Mouse (Mus musculus) neural tube, embryonic 11.5 days (tissue): Measurements from ENCODE around the gene Sucnr1. TPM values are rescaled to one million over a fixed set of nuclear protein-coding genes. Genes with fewer than 3 reads are reported as not detected.

Source experiments
- ATAC-seq: fragments of 200-750 bp; cut with Nextera tagmentation; 2 replicates; pipeline ENCODE4 v1.8.0; 2017; ENCODE audit warnings: moderate number of reproducible peaks, mild to moderate bottlenecking, moderate TSS enrichment, moderate library complexity; ENCODE audit not compliant: insufficient read depth, low FRiP score, low TSS enrichment
- DNase-seq: peaks from one replicate; pipeline ENCODE4 v3.0.0-alpha.2; 2015; ENCODE audit warnings: low spot score
- H3K27ac ChIP-seq: fragments of 300-500 bp; sonication (generic); 2 replicates; pipeline ENCODE4 v1.5.1; 2014; ENCODE audit warnings: low read depth, mild to moderate bottlenecking, low read length
- H3K27me3 ChIP-seq: fragments of 300-500 bp; sonication (generic); 2 replicates; pipeline ENCODE4 v1.6.1; 2014; ENCODE audit warnings: mild to moderate bottlenecking, low read length, mixed read lengths; ENCODE audit not compliant: control insufficient read depth, insufficient read depth
- H3K36me3 ChIP-seq: fragments of 300-500 bp; sonication (generic); 2 replicates; pipeline ENCODE4 v1.6.1; 2014; ENCODE audit warnings: mild to moderate bottlenecking, low read length, moderate library complexity, mixed read lengths; ENCODE audit not compliant: control insufficient read depth, insufficient read depth
- H3K4me1 ChIP-seq: fragments of 300-500 bp; sonication (generic); 2 replicates; pipeline ENCODE4 v1.6.1; 2014; ENCODE audit warnings: low read length, mixed read lengths; ENCODE audit not compliant: control insufficient read depth, insufficient read depth
- H3K4me2 ChIP-seq: fragments of 300-500 bp; sonication (generic); 2 replicates; pipeline ENCODE4 v1.6.1; 2014; ENCODE audit warnings: low read depth, mild to moderate bottlenecking, moderate library complexity
- H3K4me3 ChIP-seq: fragments of 300-500 bp; sonication (generic); 2 replicates; pipeline ENCODE4 v1.5.1; 2014; ENCODE audit warnings: low read depth, low read length
- H3K9ac ChIP-seq: fragments of 300-500 bp; sonication (generic); 2 replicates; pipeline ENCODE4 v1.6.1; 2014; ENCODE audit warnings: mild to moderate bottlenecking, low read length
- H3K9me3 ChIP-seq: fragments of 300-500 bp; sonication (generic); 2 replicates; pipeline ENCODE4 v1.6.1; 2016; ENCODE audit warnings: low read length; ENCODE audit not compliant: control insufficient read depth
- WGBS: fragments of 180-500 bp; shearing (Covaris S2); extraction: QIAGEN DNeasy Blood & Tissue Kit; methylation state at CpG from one replicate; pipeline ENCODE4 v1.1.7; 2014; 5-methylcytosine and 5-hydroxymethylcytosine counted together
- polyA plus RNA-seq: library from polyadenylated mRNA; unstranded; fragments of >200 nt; fragmentation: Nextera tagmentation; extraction: Ambion mirVana; gene quantifications from 2 replicates; pipeline ENCODE4 v1.2.1, GENCODE M21; 2014

The Sucnr1 gene
- polyA plus RNA-seq = not detected in 2 replicates

DNA sequence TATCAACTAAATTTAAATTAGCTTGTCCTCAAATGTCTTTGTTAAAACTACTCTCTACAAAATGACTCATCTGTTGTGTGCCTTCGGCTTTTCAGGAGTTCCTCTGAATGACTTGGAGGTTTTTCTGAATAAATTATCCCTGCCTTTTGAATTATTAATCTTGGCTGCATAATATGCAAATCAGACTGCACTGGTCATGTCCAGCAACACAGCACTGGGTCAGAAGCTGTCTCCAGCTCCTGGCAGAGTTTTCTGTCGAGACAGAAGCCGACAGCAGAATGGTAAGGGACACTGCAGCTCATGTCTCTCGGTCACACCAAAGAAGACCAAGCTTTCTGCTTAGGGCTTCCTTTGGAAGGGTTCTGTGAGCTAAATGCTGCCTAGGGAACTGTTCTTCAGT lies at the start of gene Sucnr1:
Sucnr1 (plus strand) TSS at position 222 of the 400 bp plus-strand sequence.
- Histone ChIP-seq H3K9me3 (no peaks in the 10 kb centered on the region), H3K27ac (no peak within 1 kb of the TSS), H3K9ac (no peak within 1 kb of the TSS), H3K27me3 (no peaks in the 10 kb centered on the region), H3K4me2 (no peak within 1 kb of the TSS), H3K36me3 (no peaks in the 10 kb centered on the region), H3K4me3 (no peak within 1 kb of the TSS), H3K4me1 (no peaks in the 10 kb centered on the region)
- 74% methylated on average over 4 of the region's 4 CpGs for WGBS
- peak; percentile 38; the same call in 1 of the 2 replicates for ATAC-seq
- peak; percentile 13 for DNase-seq

DNA sequence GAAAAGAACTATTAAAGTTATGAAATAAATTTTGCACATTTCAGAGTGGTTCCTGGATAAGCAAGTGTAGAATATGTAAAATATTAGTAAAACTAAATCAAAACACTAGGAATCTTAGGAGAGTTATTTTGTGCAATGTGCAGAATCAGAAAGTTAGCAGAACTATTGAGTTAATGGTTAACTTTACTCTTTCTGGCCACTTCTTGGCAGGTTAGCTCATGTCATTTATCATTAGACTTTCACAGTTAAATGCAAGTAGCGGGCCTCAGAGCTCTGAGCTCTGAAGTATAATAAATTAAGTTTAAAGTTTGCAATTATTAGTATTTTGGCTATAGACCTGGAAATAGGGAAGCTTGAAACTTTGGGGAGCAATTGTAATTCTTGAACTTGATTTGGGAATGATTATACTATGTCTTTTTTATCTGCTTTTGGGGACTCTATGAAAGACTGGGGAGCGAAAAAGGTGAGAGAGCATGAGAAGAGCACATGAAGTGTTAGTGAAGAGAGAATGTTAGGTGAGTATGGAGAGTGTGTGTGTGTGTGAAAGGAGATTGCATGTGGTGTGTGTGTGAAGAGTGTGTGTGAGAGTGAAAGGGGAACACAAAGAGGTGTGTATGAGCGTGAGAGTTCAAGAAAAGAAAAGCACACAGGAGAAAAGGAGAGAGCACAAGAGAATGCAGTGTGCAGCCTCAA lies 35.3 kb upstream of the Sucnr1 start:
- no peak overlapping the region for H3K4me2 ChIP-seq
- WGBS = 80% methylated on average over 3 of the region's 3 CpGs
- ATAC-seq (no peak), DNase-seq (no peak)
- no peak overlapping the region for H3K9ac ChIP-seq
- no peaks in the 10 kb centered on the region for H3K9me3 ChIP-seq
- no peaks in the 10 kb centered on the region for H3K27me3 ChIP-seq
- H3K27ac ChIP-seq = no peak overlapping the region
- no peaks in the 10 kb centered on the region for H3K4me1 ChIP-seq
- no peak overlapping the region for H3K4me3 ChIP-seq
- H3K36me3 ChIP-seq = no peaks in the 10 kb centered on the region

DNA sequence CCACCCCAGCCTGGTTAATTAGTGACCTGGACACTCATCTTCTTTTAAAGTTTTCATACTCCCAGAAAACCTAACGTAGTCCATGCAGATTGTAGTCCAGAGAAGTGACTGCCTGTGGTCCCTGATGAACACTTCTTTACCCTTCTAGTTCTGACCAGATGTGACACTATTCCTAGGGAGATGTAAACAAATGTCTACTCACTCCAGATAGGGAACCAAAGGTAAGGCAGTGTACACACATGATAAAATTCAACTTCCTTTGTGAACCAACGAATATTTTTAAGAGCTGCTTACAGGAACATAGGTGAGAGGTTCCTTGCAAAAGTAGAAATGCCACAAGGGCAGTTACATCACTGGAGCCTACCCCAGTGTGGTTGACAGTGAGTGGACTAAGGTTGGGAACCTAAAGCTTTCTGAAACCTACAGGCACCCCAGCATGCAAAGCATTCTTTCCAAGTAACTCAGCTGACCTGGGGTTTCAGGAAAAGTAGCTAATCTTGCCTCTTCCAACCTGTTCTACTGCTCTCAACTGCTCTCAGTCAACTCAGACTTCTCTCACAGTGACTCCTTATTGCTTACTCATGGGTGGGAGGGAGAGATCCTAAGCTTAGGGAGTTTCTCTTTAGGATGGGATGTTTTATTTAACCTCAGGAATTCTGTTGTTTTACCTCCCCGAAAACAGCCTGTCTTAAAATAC lies 28.3 kb upstream of the Sucnr1 start:
- WGBS = 82% methylated on average over 3 of the region's 3 CpGs
- no peak for DNase-seq
- H3K9me3 ChIP-seq = no peaks in the 10 kb centered on the region
- H3K27me3 ChIP-seq = no peaks in the 10 kb centered on the region
- H3K9ac ChIP-seq = no peak overlapping the region
- no peak overlapping the region for H3K4me2 ChIP-seq
- no peak for ATAC-seq
- no peak overlapping the region for H3K4me3 ChIP-seq
- H3K36me3 ChIP-seq = no peaks in the 10 kb centered on the region
- no peak overlapping the region for H3K27ac ChIP-seq
- no peaks in the 10 kb centered on the region for H3K4me1 ChIP-seq

DNA sequence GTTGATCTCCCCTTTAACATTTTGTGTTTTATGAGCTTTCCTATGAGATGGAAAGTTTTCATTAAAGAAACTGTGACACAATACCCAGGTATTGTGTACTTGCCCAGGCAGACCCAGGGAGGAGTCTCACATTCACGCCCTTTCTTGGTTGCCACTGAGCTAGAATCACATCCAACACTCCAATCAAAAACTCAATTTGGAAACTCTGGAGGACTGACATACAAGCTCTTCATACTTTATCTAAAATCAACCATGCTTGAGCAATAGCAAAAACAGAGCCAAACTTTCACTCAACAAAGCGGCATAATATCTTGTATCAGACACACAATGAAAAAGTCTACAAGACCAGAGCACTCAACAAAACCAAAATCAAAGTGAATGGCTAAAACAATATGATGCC lies 27.7 kb upstream of the Sucnr1 start:
- Histone ChIP-seq H3K4me3 (no peak overlapping the region), H3K4me2 (no peak overlapping the region), H3K9me3 (no peaks in the 10 kb centered on the region), H3K4me1 (no peaks in the 10 kb centered on the region), H3K9ac (no peak overlapping the region), H3K27me3 (no peaks in the 10 kb centered on the region), H3K36me3 (no peaks in the 10 kb centered on the region), H3K27ac (no peak overlapping the region)
- no peak for DNase-seq
- ATAC-seq = no peak
- 89% methylated on average over 2 of the region's 2 CpGs for WGBS

DNA sequence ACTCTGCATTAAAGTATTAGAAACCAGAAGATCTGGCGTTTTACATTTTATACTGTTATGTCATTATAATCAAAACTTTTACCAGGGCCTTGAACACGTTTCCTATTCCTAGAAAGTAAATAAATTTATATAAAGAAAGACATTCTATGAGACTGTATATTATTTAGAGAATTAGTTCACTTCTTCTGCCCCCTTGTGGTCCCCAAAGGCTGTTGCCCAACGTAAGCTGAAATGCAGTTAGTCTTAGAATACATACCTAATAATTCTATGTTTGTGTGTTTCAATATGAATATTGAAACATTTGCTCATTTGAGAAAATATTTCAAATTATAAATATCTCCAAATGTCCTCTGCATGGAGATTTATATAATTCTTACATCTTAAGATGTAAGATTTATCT lies 25.2 kb upstream of the Sucnr1 start:
- Histone ChIP-seq H3K9me3 (no peaks in the 10 kb centered on the region), H3K27me3 (no peaks in the 10 kb centered on the region), H3K4me2 (no peak overlapping the region), H3K4me1 (no peaks in the 10 kb centered on the region), H3K27ac (no peak overlapping the region), H3K36me3 (no peaks in the 10 kb centered on the region), H3K9ac (no peak overlapping the region), H3K4me3 (no peak overlapping the region)
- 36% methylated on average over 3 of the region's 3 CpGs for WGBS
- ATAC-seq = no peak
- no peak for DNase-seq

DNA sequence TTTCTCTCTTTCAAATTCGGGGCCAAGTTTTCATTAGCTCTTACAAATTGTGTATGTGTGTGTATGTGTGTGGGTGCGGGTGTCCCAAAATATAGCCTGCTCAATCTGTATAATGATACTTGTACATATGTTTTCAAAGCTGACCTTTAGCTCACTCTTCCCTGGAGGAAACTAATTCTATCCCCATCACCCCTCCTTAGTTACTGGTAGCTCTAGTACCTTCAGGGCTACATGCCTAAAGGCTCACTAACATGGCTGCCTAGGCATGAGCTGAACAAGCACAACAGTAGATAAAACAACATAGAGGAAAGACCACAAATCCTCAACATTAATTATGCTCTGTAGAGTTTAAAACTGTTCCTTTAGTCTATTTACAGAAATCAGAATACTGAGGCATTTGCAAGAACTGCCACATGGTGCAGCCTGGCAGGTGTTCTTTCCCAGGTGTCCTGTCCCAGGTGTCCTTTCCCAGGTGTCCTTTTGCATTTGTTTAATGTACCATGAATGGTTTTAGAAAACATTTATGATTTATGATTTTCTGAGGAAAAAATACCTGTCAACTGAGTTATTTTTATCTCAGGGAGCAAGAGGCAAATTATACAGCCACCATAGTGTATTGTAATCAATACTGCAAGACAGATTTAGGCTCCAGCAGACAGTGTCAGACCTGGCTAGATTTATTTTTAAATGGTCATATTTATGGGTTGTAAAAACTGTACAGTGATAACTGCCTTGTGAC lies 24.4 kb upstream of the Sucnr1 start:
- no peak overlapping the region for H3K27ac ChIP-seq

DNA sequence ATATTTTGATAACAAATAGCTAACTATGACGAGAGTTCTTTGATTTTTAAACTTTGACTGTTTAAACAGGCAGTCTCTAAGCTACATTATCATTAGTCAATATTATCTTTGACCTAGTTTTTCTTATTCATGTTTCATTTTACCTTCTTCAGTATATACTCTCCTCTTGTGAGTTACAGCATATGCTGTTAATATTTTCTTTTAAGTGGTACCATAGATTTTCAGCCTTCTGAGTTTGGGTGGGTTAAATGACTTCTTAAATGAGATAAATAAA lies 23.9 kb upstream of the Sucnr1 start:
- H3K9me3 ChIP-seq = no peaks in the 10 kb centered on the region
- no peak overlapping the region for H3K27ac ChIP-seq
- no peak overlapping the region for H3K9ac ChIP-seq
- DNase-seq = no peak
- H3K4me1 ChIP-seq = no peaks in the 10 kb centered on the region
- H3K36me3 ChIP-seq = no peaks in the 10 kb centered on the region
- H3K4me3 ChIP-seq = no peak overlapping the region
- no peak for ATAC-seq
- H3K27me3 ChIP-seq = no peaks in the 10 kb centered on the region
- no peak overlapping the region for H3K4me2 ChIP-seq
- 73% methylated on average over 1 of the region's 1 CpGs for WGBS

More for the DNA sequence above, 24.4 kb upstream of the Sucnr1 start:
- Histone ChIP-seq H3K4me3 (no peak overlapping the region), H3K4me2 (no peak overlapping the region), H3K27me3 (no peaks in the 10 kb centered on the region), H3K36me3 (no peaks in the 10 kb centered on the region), H3K9me3 (no peaks in the 10 kb centered on the region), H3K9ac (no peak overlapping the region), H3K4me1 (no peaks in the 10 kb centered on the region)
- ATAC-seq (no peak), DNase-seq (no peak)
- 85% methylated on average over 2 of the region's 2 CpGs for WGBS

DNA sequence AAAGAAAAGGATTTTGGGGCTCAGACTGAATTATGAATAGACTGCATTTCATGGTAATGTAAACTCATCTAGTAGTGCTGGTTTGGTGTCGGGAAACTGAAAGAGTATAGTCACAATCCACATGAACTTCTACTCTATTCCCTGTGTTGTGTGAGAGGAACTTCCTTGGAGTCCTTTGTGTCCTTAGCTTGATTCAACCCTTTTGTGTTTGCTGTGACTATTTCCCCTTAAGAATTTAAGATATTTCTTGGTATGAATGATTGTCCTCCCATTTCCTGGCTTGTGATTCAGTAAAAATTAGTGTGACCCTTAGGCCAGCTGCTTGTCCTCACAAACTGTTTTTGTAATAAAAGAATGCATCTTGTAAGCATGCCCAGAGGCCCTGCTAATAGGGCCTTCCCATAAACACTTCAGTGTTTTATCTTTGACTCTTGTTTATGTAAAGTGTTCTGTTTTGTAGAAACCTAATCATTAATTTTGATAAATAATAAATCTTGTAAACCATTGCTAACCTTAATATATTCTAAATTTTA lies 2.7 kb upstream of the Sucnr1 start:
- Histone ChIP-seq H3K27me3 (no peaks in the 10 kb centered on the region), H3K4me1 (no peaks in the 10 kb centered on the region), H3K27ac (no peak overlapping the region), H3K9me3 (no peaks in the 10 kb centered on the region), H3K4me3 (no peak overlapping the region), H3K4me2 (no peak overlapping the region), H3K9ac (no peak overlapping the region), H3K36me3 (no peaks in the 10 kb centered on the region)
- 90% methylated on average over 1 of the region's 1 CpGs for WGBS
- DNase-seq = no peak
- no peak for ATAC-seq
